Mouse (Mus musculus) liver, embryonic 11.5 days (tissue): ENCODE data around the gene Nrm. TPM values are rescaled to one million over a fixed set of nuclear protein-coding genes. Genes with fewer than 3 reads are reported as not detected.

ENCODE experiments used
- ATAC-seq: fragments of 200-750 bp; cut with Nextera tagmentation; replicated peaks from 2 replicates; pipeline ENCODE4 v1.8.0; 2017; ENCODE audit warnings: moderate number of reproducible peaks, mild to moderate bottlenecking, moderate TSS enrichment, moderate library complexity; ENCODE audit not compliant: low FRiP score
- DNase-seq: peaks from one replicate; pipeline ENCODE4 v3.0.0-alpha.2; 2017; ENCODE audit warnings: low spot score
- H3K27ac ChIP-seq: fragments of 300-500 bp; sonication (generic); 2 replicates; pipeline ENCODE4 v1.5.1; 2014; ENCODE audit warnings: mild to moderate bottlenecking, low read depth, low read length, control low read depth
- H3K27me3 ChIP-seq: fragments of 300-500 bp; sonication (generic); replicated peaks from 2 replicates; pipeline ENCODE4 v1.6.1; 2014; ENCODE audit warnings: low read length, mixed read lengths; ENCODE audit not compliant: control insufficient read depth, insufficient read depth
- H3K36me3 ChIP-seq: fragments of 300-500 bp; sonication (generic); 2 replicates; pipeline ENCODE4 v1.6.1; 2014; ENCODE audit warnings: mild to moderate bottlenecking, low read length, moderate library complexity, mixed read lengths; ENCODE audit not compliant: control insufficient read depth, insufficient read depth
- H3K4me1 ChIP-seq: fragments of 300-500 bp; sonication (generic); replicated peaks from 2 replicates; pipeline ENCODE4 v1.6.1; 2014; ENCODE audit warnings: low read length, mixed read lengths; ENCODE audit not compliant: control insufficient read depth, insufficient read depth
- H3K4me2 ChIP-seq: fragments of 300-500 bp; sonication (generic); 2 replicates; pipeline ENCODE4 v1.6.1; 2014; ENCODE audit warnings: mild to moderate bottlenecking, control low read depth, moderate library complexity
- H3K4me3 ChIP-seq: fragments of 300-500 bp; sonication (generic); 2 replicates; pipeline ENCODE4 v1.5.1; 2014; ENCODE audit warnings: low read depth, low read length, control low read depth
- H3K9ac ChIP-seq: fragments of 300-500 bp; sonication (generic); 2 replicates; pipeline ENCODE4 v1.6.1; 2014; ENCODE audit warnings: low read depth, low read length, control low read depth
- H3K9me3 ChIP-seq: fragments of 300-500 bp; sonication (generic); 2 replicates; pipeline ENCODE4 v1.6.1; 2016; ENCODE audit warnings: low read length, inconsistent platforms, mixed read lengths; ENCODE audit not compliant: control insufficient read depth
- WGBS: fragments of 180-500 bp; shearing (Covaris S2); extraction: QIAGEN DNeasy Blood & Tissue Kit; methylation state at CpG from one replicate; pipeline ENCODE4 v1.1.7; 2014; 5-methylcytosine and 5-hydroxymethylcytosine counted together
- polyA plus RNA-seq: library from polyadenylated mRNA; unstranded; fragments of >200 nt; fragmentation: Nextera tagmentation; extraction: Ambion mirVana; gene quantifications from 2 replicates; pipeline ENCODE4 v1.2.1, GENCODE M21; 2014

Gene Nrm
- polyA plus RNA-seq, 1 experiment from 2014 or later, result 45.4 TPM

GRCm38 (mm10) chr17:35873774-35874519, 12.8 kb downstream of the Nrm start:
- Histone ChIP-seq H3K27ac (peak overlapping the region; percentile 28; the same call in 1 of the 2 replicates), H3K4me2 (peak overlapping the region; percentile 38), H3K9ac (peak overlapping the region; percentile 40; the same call in 1 of the 2 replicates), H3K9me3 (peaks cover 4% of the 10 kb centered on the region; the same call in 1 of the 2 replicates), H3K27me3 (no peaks in the 10 kb centered on the region), H3K4me3 (no peak overlapping the region), H3K4me1 (peaks cover 37% of the 10 kb centered on the region), H3K36me3 (peaks cover 4% of the 10 kb centered on the region; the same call in 1 of the 2 replicates)
- DNase-seq, result peak; percentile 85
- 20% methylated on average over 21 of the region's 21 CpGs for WGBS
- ATAC-seq, result peak; percentile 60

- H3K27ac ChIP-seq, result no peak overlapping the region
- WGBS, result 92% methylated on average over 6 of the region's 6 CpGs
- no peaks in the 10 kb centered on the region for H3K27me3 ChIP-seq
- H3K4me1 ChIP-seq, result peaks cover 29% of the 10 kb centered on the region
- ATAC-seq (no peak), DNase-seq (no peak)
- peaks cover 4% of the 10 kb centered on the region; the same call in 1 of the 2 replicates for H3K36me3 ChIP-seq
- H3K4me2 ChIP-seq, result no peak overlapping the region
- H3K4me3 ChIP-seq, result no peak overlapping the region
- H3K9ac ChIP-seq, result no peak overlapping the region
- H3K9me3 ChIP-seq, result peaks cover 4% of the 10 kb centered on the region; the same call in 1 of the 2 replicates
Observed at GRCm38 (mm10) chr17:35874721-35875120, 13.6 kb downstream of the Nrm start.

DNA sequence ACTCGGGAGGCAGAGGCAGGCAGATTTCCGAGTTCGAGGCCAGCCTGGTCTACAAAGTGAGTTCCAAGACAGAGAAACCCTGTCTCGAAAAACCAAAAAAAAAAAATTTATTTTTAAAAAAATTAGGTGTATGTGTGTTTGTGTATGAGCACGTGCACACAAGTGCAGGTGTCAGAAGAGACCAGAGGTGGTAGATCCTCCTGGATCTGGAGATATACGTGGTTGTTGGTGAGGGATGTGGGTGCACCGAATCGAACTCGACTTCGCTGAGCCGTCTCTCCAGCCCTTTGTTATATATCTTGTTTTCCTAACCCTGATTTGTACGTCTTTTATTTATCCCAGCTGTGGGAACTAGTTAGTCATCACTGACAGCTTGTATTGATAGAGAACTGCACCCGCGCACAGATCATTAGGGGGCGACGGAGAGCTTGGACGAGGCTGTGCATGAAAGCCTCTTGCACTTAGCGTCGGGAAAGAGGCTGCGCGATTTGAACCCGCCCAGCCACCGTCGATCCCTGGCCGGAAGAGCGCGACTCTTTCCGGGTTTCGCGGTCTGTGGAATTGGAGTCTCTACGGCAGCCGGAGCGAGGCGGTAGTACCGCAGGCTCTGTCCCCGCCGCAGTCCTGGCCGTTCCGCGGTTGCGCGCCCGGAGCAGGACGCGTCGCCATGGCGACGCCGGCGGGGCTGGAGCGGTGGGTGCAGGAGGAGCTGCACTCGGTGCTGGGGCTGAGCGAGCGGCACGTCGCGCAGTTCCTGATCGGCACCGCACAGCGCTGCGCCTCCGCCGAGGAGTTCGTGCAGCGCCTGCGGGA, 18.3 kb downstream of the Nrm start, which contains the start of gene Dhx16:
Gene Dhx16, plus strand, starts transcription at position 575 of the 813 bp plus-strand sequence.
- Histone ChIP-seq H3K4me1 (peaks cover 13% of the 10 kb centered on the region), H3K4me2 (peak within 1 kb of the TSS; percentile 88), H3K4me3 (peak within 1 kb of the TSS; percentile 99), H3K9me3 (no peaks in the 10 kb centered on the region), H3K27ac (peak within 1 kb of the TSS; percentile 54), H3K9ac (peak within 1 kb of the TSS; percentile 92), H3K36me3 (peaks cover 27% of the 10 kb centered on the region), H3K27me3 (no peaks in the 10 kb centered on the region)
- WGBS, result 6% methylated on average over 66 of the region's 66 CpGs
- DNase-seq (peak; percentile 97), ATAC-seq (peak; percentile 88)

- Histone ChIP-seq H3K36me3 (peaks cover 48% of the 10 kb centered on the region), H3K27me3 (no peaks in the 10 kb centered on the region), H3K9ac (no peak overlapping the region), H3K27ac (no peak overlapping the region), H3K4me2 (no peak overlapping the region), H3K9me3 (no peaks in the 10 kb centered on the region), H3K4me3 (no peak overlapping the region), H3K4me1 (peaks cover 8% of the 10 kb centered on the region)
- no peak for DNase-seq
- no peak for ATAC-seq
- 94% methylated on average over 17 of the region's 17 CpGs for WGBS
Observed at GRCm38 (mm10) chr17:35882924-35883323, 21.8 kb downstream of the Nrm start.

DNA sequence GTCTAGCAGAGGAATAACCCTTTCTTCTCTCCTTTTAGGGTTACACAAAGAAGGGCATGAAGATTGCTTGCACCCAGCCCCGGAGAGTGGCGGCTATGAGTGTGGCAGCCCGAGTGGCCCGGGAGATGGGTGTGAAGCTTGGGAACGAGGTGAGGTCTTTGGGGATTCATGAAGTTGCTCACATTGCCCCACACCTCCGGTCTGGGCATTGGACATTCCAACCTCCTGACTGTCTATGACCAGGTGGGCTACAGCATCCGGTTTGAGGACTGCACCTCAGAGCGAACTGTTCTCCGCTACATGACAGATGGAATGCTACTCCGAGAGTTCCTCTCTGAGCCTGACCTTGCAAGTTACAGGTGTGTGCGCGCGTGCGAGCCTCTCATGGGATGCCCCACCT, 22.7 kb downstream of the Nrm start:
- Histone ChIP-seq H3K27ac (no peak overlapping the region), H3K36me3 (peaks cover 54% of the 10 kb centered on the region), H3K27me3 (no peaks in the 10 kb centered on the region), H3K4me2 (no peak overlapping the region), H3K9ac (no peak overlapping the region), H3K4me1 (peaks cover 8% of the 10 kb centered on the region), H3K9me3 (no peaks in the 10 kb centered on the region), H3K4me3 (no peak overlapping the region)
- ATAC-seq, result no peak
- 93% methylated on average over 14 of the region's 14 CpGs for WGBS
- no peak for DNase-seq

- DNase-seq (no peak), ATAC-seq (no peak)
- no peak overlapping the region for H3K4me2 ChIP-seq
- H3K4me1 ChIP-seq, result no peaks in the 10 kb centered on the region
- no peaks in the 10 kb centered on the region for H3K9me3 ChIP-seq
- 97% methylated on average over 11 of the region's 17 CpGs for WGBS
- H3K9ac ChIP-seq, result no peak overlapping the region
- H3K36me3 ChIP-seq, result peaks cover 67% of the 10 kb centered on the region
- H3K27me3 ChIP-seq, result no peaks in the 10 kb centered on the region
- H3K27ac ChIP-seq, result no peak overlapping the region
- no peak overlapping the region for H3K4me3 ChIP-seq
Observed at GRCm38 (mm10) chr17:35887725-35888124, 26.6 kb downstream of the Nrm start.

DNA sequence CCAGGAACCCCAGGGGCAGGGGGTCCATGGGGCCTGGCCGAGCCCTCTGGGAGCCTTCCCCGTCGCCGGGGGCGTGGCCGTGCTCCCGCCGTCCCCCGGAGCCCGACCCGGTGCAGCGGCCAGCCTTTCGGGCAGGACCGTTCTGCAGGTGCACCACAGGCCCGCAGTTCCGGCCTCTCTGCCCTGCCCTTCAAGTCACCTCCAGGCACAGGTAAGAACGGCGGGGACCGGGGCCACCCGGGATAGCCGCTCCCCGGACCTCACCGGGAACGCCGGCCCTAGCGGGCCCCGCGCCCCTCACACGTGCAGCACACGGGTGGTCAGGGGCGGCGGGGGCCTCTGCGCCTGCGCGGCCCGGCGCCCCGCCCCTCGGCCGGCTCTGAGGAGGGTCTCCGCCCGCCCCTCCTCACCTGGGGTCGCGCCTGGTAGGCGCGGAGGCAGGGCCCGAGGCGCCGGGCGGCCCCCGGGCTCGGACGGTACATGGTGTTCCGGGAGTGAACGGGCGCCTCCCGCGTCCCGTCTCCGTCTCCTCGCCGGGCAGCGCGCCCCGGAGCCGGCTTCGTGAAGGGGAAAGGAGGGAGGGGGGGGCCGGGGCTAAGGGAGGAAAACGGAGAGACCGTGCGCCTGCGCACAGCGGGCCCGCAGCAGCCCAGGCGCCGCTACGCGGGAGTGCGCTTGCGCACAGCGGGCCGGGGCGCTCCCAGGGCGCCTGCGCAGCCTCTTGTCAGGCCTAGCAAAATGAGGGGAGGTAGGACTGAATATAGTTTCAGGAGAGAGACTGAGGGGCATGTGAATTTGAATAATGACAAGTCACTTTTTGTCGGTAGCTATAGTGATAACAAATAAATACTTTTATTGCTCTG, 35.9 kb downstream of the Nrm start, which contains the start of gene 2310061I04Rik:
Gene 2310061I04Rik, minus strand, starts transcription at position 651 of the 863 bp plus-strand sequence.
- Histone ChIP-seq H3K9ac (peak within 1 kb of the TSS; percentile 86), H3K36me3 (peaks cover 32% of the 10 kb centered on the region), H3K9me3 (no peaks in the 10 kb centered on the region), H3K4me1 (peaks cover 24% of the 10 kb centered on the region), H3K27ac (peak within 1 kb of the TSS; percentile 86), H3K4me2 (peak within 1 kb of the TSS; percentile 69), H3K4me3 (peak within 1 kb of the TSS; percentile 73), H3K27me3 (no peaks in the 10 kb centered on the region)
- DNase-seq, result peak; percentile 90
- ATAC-seq, result peak; percentile 89
- WGBS, result under 1% methylated on average over 76 of the region's 86 CpGs
